Mouse (Mus musculus) MEL (cell line): ENCODE measurements at regions not wholly inside any gene's neighbourhood (a gene's known extent, or its start where the extent isn't known, plus 50 kb on each side); places are given as distances from the start of the nearest gene placed in this dataset.

Experiments
- DNase-seq: peaks from one replicate; pipeline ENCODE4 v3.0.0; 2011; ENCODE audit warnings: low read depth, low spot score
- H3K27ac ChIP-seq: 2 replicates; pipeline ENCODE4 v1.5.1; 2012; ENCODE audit warnings: low read depth, mild to moderate bottlenecking, control low read depth, low read length, moderate library complexity; ENCODE audit not compliant: control insufficient read depth
- H3K27me3 ChIP-seq, 2 experiments: fragments of 150-350 bp in 1 of 2; sonication (generic) in 1 of 2; 2 replicates each; pipeline ENCODE4 v1.6.1; 2012; ENCODE audit warnings: low read length in 2 of 2, mild to moderate bottlenecking in 2 of 2, improper control_type of control experiment in 1 of 2, moderate library complexity in 1 of 2; ENCODE audit not compliant: insufficient read depth in 2 of 2, control insufficient read depth in 1 of 2
- H3K36me3 ChIP-seq, 2 experiments: 2 replicates each; pipeline ENCODE4 v1.6.1; 2012 to 2014; ENCODE audit warnings: low read length in 2 of 2, improper control_type of control experiment in 1 of 2, inconsistent platforms in 1 of 2, mild to moderate bottlenecking in 1 of 2; ENCODE audit not compliant: insufficient read depth in 2 of 2, control insufficient read depth in 1 of 2
- H3K4me1 ChIP-seq, 2 experiments: fragments of 150-350 bp in 1 of 2; sonication (generic) in 1 of 2; 2 replicates each; pipeline ENCODE4 v1.6.1; 2012; ENCODE audit warnings: low read length in 2 of 2, improper control_type of control experiment in 1 of 2, mild to moderate bottlenecking in 1 of 2; ENCODE audit not compliant: insufficient read depth in 2 of 2, control insufficient read depth in 1 of 2
- H3K4me3 ChIP-seq, 2 experiments: fragments of 150-350 bp in 1 of 2; sonication (generic) in 1 of 2; 2 replicates each; pipeline ENCODE4 v1.5.1; 2012; ENCODE audit warnings: low read depth in 2 of 2, low read length in 2 of 2, mild to moderate bottlenecking in 2 of 2, moderate library complexity in 2 of 2, control low read depth in 1 of 2, improper control_type of control experiment in 1 of 2; ENCODE audit not compliant: control insufficient read depth in 1 of 2, insufficient read depth in 1 of 2
- H3K79me2 ChIP-seq: 2 replicates; pipeline ENCODE4 v1.6.1; 2012; ENCODE audit warnings: mild to moderate bottlenecking, low read length, moderate library complexity; ENCODE audit not compliant: control insufficient read depth, poor library complexity, insufficient read depth
- H3K9ac ChIP-seq: 2 replicates; pipeline ENCODE4 v1.6.1; 2012; ENCODE audit warnings: low read depth, mild to moderate bottlenecking, control low read depth, low read length, moderate library complexity; ENCODE audit not compliant: control insufficient read depth, poor library complexity, severe bottlenecking
- H3K9me3 ChIP-seq: fragments of 150-350 bp; sonication (generic); replicated peaks from 2 replicates; pipeline ENCODE4 v1.6.1; 2012; ENCODE audit warnings: mild to moderate bottlenecking, low read length, improper control_type of control experiment, moderate library complexity; ENCODE audit not compliant: insufficient read depth
- CHD1 ChIP-seq: IDR thresholded peaks from 2 replicates; pipeline ENCODE4 v1.6.1; 2012; ENCODE audit warnings: low read depth, mild to moderate bottlenecking, inconsistent platforms, low read length, improper control_type of control experiment
- CHD2 ChIP-seq: IDR thresholded peaks from 2 replicates; pipeline ENCODE4 v1.6.1; 2011; ENCODE audit warnings: low read length, improper control_type of control experiment
- CTCF ChIP-seq, 3 experiments: IDR thresholded peaks in 2 of 3; conservative IDR thresholded peaks in 1 of 3; 2 replicates each; pipeline ENCODE4 v1.5.1; 2011 to 2012; ENCODE audit warnings: low read length in 3 of 3, low read depth in 2 of 3, mild to moderate bottlenecking in 2 of 3, improper control_type of control experiment in 1 of 3, inconsistent platforms in 1 of 3, mixed read lengths in 1 of 3, moderate library complexity in 1 of 3; ENCODE audit not compliant: control insufficient read depth in 1 of 3, insufficient read depth in 1 of 3, poor library complexity in 1 of 3, severe bottlenecking in 1 of 3
- E2F4 ChIP-seq: IDR thresholded peaks from 2 replicates; pipeline ENCODE4 v1.6.1; 2011; ENCODE audit warnings: low read depth, low read length, improper control_type of control experiment, borderline replicate concordance
- EP300 ChIP-seq, 2 experiments: IDR thresholded peaks; 2 replicates each; pipeline ENCODE4 v1.6.1; 2011; ENCODE audit warnings: improper control_type of control experiment in 2 of 2, low read length in 2 of 2, low read depth in 1 of 2, mild to moderate bottlenecking in 1 of 2
- ETS1 ChIP-seq: IDR thresholded peaks from 2 replicates; pipeline ENCODE4 v1.6.1; 2012; ENCODE audit warnings: low read depth, mild to moderate bottlenecking, inconsistent platforms, low read length, improper control_type of control experiment, moderate library complexity
- GABPA ChIP-seq: IDR thresholded peaks from 2 replicates; pipeline ENCODE4 v1.6.1; 2012; ENCODE audit warnings: low read depth, mild to moderate bottlenecking, inconsistent platforms, low read length, improper control_type of control experiment, moderate library complexity
- HCFC1 ChIP-seq: IDR thresholded peaks from 2 replicates; pipeline ENCODE4 v1.6.1; 2012; ENCODE audit warnings: low read depth, mild to moderate bottlenecking, inconsistent platforms, low read length, improper control_type of control experiment, moderate library complexity
- KAT2A ChIP-seq: conservative IDR thresholded peaks from 2 replicates; pipeline ENCODE4 v1.6.1; 2012; ENCODE audit warnings: low read depth, low read length, improper control_type of control experiment, inconsistent platforms
- MAX ChIP-seq: IDR thresholded peaks from 2 replicates; pipeline ENCODE4 v1.6.1; 2011; ENCODE audit warnings: low read length, improper control_type of control experiment
- MYB ChIP-seq: IDR thresholded peaks from 2 replicates; pipeline ENCODE4 v1.6.1; 2011; ENCODE audit warnings: mild to moderate bottlenecking, low read depth, low read length, improper control_type of control experiment
- MYC ChIP-seq: IDR thresholded peaks from 2 replicates; pipeline ENCODE4 v1.6.1; 2011; ENCODE audit warnings: low read depth, mild to moderate bottlenecking, low read length, improper control_type of control experiment, moderate library complexity
- NRF1 ChIP-seq: IDR thresholded peaks from 2 replicates; pipeline ENCODE4 v1.6.1; 2014; ENCODE audit warnings: low read depth, mild to moderate bottlenecking, inconsistent platforms, low read length, improper control_type of control experiment, moderate library complexity; ENCODE audit not compliant: poor library complexity, insufficient read depth, severe bottlenecking
- POLR2AphosphoS5 ChIP-seq: IDR thresholded peaks from 2 replicates; pipeline ENCODE4 v1.6.1; 2012; ENCODE audit warnings: low read depth, borderline replicate concordance, mild to moderate bottlenecking, inconsistent platforms, low read length, moderate library complexity, mixed read lengths
- RCOR1 ChIP-seq: IDR thresholded peaks from 2 replicates; pipeline ENCODE4 v1.6.1; 2012; ENCODE audit warnings: low read depth, mild to moderate bottlenecking, inconsistent platforms, low read length, improper control_type of control experiment
- SIN3A ChIP-seq: IDR thresholded peaks from 2 replicates; pipeline ENCODE4 v1.6.1; 2012; ENCODE audit warnings: low read length, improper control_type of control experiment, inconsistent platforms
- TAL1 ChIP-seq: IDR thresholded peaks from 2 replicates; pipeline ENCODE4 v1.6.1; 2012; ENCODE audit warnings: mild to moderate bottlenecking, inconsistent platforms, low read length, moderate library complexity, mixed read lengths
- TBP ChIP-seq: IDR thresholded peaks from 2 replicates; pipeline ENCODE4 v1.8.0; 2011; ENCODE audit warnings: low read depth, low read length, improper control_type of control experiment
- TCF12 ChIP-seq: IDR thresholded peaks from 2 replicates; pipeline ENCODE4 v1.6.1; 2014; ENCODE audit warnings: low read depth, mild to moderate bottlenecking, inconsistent platforms, low read length, improper control_type of control experiment, moderate library complexity
- UBTF ChIP-seq: IDR thresholded peaks from 2 replicates; pipeline ENCODE4 v1.6.1; 2012; ENCODE audit warnings: low read depth, mild to moderate bottlenecking, inconsistent platforms, low read length, improper control_type of control experiment, moderate library complexity, borderline replicate concordance; ENCODE audit not compliant: insufficient read depth
- USF1 ChIP-seq: IDR thresholded peaks from 2 replicates; pipeline ENCODE4 v1.6.1; 2014; ENCODE audit warnings: low read depth, mild to moderate bottlenecking, inconsistent platforms, low read length, improper control_type of control experiment, moderate library complexity
- USF2 ChIP-seq, 2 experiments: IDR thresholded peaks; 2 replicates each; pipeline ENCODE4 v1.6.1; 2011 to 2012; ENCODE audit warnings: improper control_type of control experiment in 2 of 2, low read length in 2 of 2, borderline replicate concordance in 1 of 2, inconsistent platforms in 1 of 2, low read depth in 1 of 2, mild to moderate bottlenecking in 1 of 2; ENCODE audit not compliant: insufficient read depth in 1 of 2
- ZC3H11A ChIP-seq: IDR thresholded peaks from 2 replicates; pipeline ENCODE4 v1.6.1; 2012; ENCODE audit warnings: low read depth, mild to moderate bottlenecking, inconsistent platforms, low read length, improper control_type of control experiment
- ZKSCAN1 ChIP-seq: IDR thresholded peaks from 2 replicates; pipeline ENCODE4 v1.6.1; 2012; ENCODE audit warnings: low read depth, mild to moderate bottlenecking, inconsistent platforms, low read length, improper control_type of control experiment, moderate library complexity
- ZMIZ1 ChIP-seq: IDR thresholded peaks from 2 replicates; pipeline ENCODE4 v1.6.1; 2012; ENCODE audit warnings: low read depth, mild to moderate bottlenecking, inconsistent platforms, low read length, improper control_type of control experiment, moderate library complexity

DNA sequence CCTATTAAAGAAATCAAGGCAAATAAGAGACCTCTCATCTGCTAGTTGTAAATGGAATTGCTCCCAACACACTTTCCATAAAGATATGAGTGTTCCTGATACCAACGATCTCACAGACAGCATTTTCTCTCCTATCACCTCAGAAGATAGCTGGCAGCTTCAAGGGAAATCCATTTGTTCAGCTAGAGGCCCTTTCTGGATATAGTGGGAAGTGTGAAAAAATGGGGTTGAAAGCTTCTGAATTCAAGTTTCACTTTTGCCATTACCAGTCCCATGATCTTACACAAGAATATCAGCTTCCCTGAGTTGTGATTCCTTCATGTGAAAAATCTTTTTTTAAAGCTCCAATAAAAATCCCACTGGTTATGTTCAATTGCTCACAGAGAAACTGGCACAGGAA is 369.1 kb upstream of the Zfp703 start:
- H3K4me1 ChIP-seq, result no peaks in the 10 kb centered on the region
- TF ChIP-seq TAL1 (no peak), ZC3H11A (no peak), E2F4 (no peak), GABPA (no peak), USF2 (IDR thresholded peaks at IDR 0.05; ENCODE audit: borderline replicate concordance in 1 of 2, insufficient read depth in 1 of 2, low read depth in 1 of 2, low read length in 2 of 2) (no peak), ZKSCAN1 (no peak), TCF12 (no peak), MYB (no peak), UBTF (no peak), SIN3A (no peak), CTCF (IDR thresholded peaks at IDR 0.05 in 2 of 3, conservative IDR thresholded peaks at IDR 0.05 in 1 of 3; ENCODE audit: control insufficient read depth in 1 of 3, insufficient read depth in 1 of 3, low read depth in 2 of 3, low read length in 3 of 3, poor library complexity in 1 of 3, severe bottlenecking in 1 of 3) (no peak), POLR2AphosphoS5 (no peak), CHD1 (no peak), EP300 (IDR thresholded peaks at IDR 0.05; ENCODE audit: low read depth in 1 of 2, low read length in 2 of 2) (no peak), MYC (no peak), USF1 (no peak), CHD2 (no peak), TBP (no peak), HCFC1 (no peak), MAX (no peak)
- TF ChIP-seq, all 39 proteins: peak for 0
- no peak overlapping the region for H3K4me3 ChIP-seq
- no peak overlapping the region for H3K9ac ChIP-seq
- H3K27ac ChIP-seq, result no peak overlapping the region
- DNase-seq, result no peak
- no peaks in the 10 kb centered on the region for H3K36me3 ChIP-seq
- H3K9me3 ChIP-seq, result no peaks in the 10 kb centered on the region
- H3K79me2 ChIP-seq, result no peaks in the 10 kb centered on the region
- H3K27me3 ChIP-seq, result no peaks in the 10 kb centered on the region

- TF ChIP-seq MYC (no peak), KAT2A (no peak), ZMIZ1 (no peak), RCOR1 (no peak), ETS1 (no peak), CHD1 (no peak), CTCF (IDR thresholded peaks at IDR 0.05 in 2 of 3, conservative IDR thresholded peaks at IDR 0.05 in 1 of 3; ENCODE audit: control insufficient read depth in 1 of 3, insufficient read depth in 1 of 3, low read depth in 2 of 3, low read length in 3 of 3, poor library complexity in 1 of 3, severe bottlenecking in 1 of 3) (no peak), SIN3A (no peak), POLR2AphosphoS5 (no peak), TAL1 (no peak), NRF1 (no peak), TCF12 (no peak), USF2 (IDR thresholded peaks at IDR 0.05; ENCODE audit: borderline replicate concordance in 1 of 2, insufficient read depth in 1 of 2, low read depth in 1 of 2, low read length in 2 of 2) (no peak), HCFC1 (no peak)
- Histone ChIP-seq H3K4me3 (no peak overlapping the region), H3K27ac (no peak overlapping the region), H3K36me3 (no peaks in the 10 kb centered on the region), H3K4me1 (no peaks in the 10 kb centered on the region), H3K27me3 (no peaks in the 10 kb centered on the region), H3K79me2 (no peaks in the 10 kb centered on the region), H3K9me3 (no peaks in the 10 kb centered on the region), H3K9ac (no peak overlapping the region)
- DNase-seq, result no peak
Observed at GRCm38 (mm10) chr8:26608588-26608987, 368.5 kb upstream of the Zfp703 start.
